Mouse (Mus musculus) liver, embryonic 14.5 days (tissue): ENCODE results near the gene Ifna16.

Source experiments
- CTCF ChIP-seq: IDR thresholded peaks from 2 replicates; pipeline ENCODE4 v1.5.1; 2016; ENCODE audit warnings: antibody characterized with exemption, low read depth, control low read depth
- EP300 ChIP-seq: IDR thresholded peaks from 2 replicates; pipeline ENCODE4 v1.6.1; 2016; ENCODE audit warnings: antibody characterized with exemption, low read depth

GRCm38 (mm10) chr4:88707128-88707826 lies 30.6 kb upstream of the Ifna16 start:
- TF ChIP-seq CTCF (no peak), EP300 (no peak)
